Mouse (Mus musculus) myocyte (in vitro differentiated cells): Measurements from ENCODE around the gene Nsun5. TPM values are rescaled to one million over a fixed set of nuclear protein-coding genes. Genes with fewer than 3 reads are reported as not detected.

Source experiments
- H3K27me3 ChIP-seq: one replicate; pipeline ENCODE4 v1.6.1; 2011; ENCODE audit not compliant: control insufficient read depth, insufficient read depth, insufficient read length
- H3K36me3 ChIP-seq: one replicate; pipeline ENCODE4 v1.6.1; 2011; ENCODE audit not compliant: control insufficient read depth, insufficient read depth
- H3K4me2 ChIP-seq: one replicate; pipeline ENCODE4 v1.6.1; 2011; ENCODE audit warnings: low read depth, control low read depth
- H3K4me3 ChIP-seq: one replicate; pipeline ENCODE4 v1.5.1; 2011; ENCODE audit warnings: mild to moderate bottlenecking, control low read depth, moderate library complexity
- H3K79me2 ChIP-seq: one replicate; pipeline ENCODE4 v1.6.1; 2011; ENCODE audit not compliant: control insufficient read depth, insufficient read depth
- H3ac ChIP-seq: one replicate; pipeline ENCODE4 v1.6.1; 2011; ENCODE audit not compliant: control insufficient read depth, insufficient read length
- CEBPB ChIP-seq: IDR thresholded peaks from 2 replicates; pipeline ENCODE4 v1.6.1; 2011; ENCODE audit warnings: mild to moderate bottlenecking, moderate library complexity; ENCODE audit not compliant: poor library complexity, insufficient read depth, severe bottlenecking
- E2F4 ChIP-seq: IDR thresholded peaks from one replicate; pipeline ENCODE4 v1.6.1; 2011; ENCODE audit warnings: mild to moderate bottlenecking, control low read depth, moderate library complexity; ENCODE audit not compliant: insufficient read depth
- MAX ChIP-seq: IDR thresholded peaks from one replicate; pipeline ENCODE4 v1.6.1; 2011; ENCODE audit warnings: low read depth, mild to moderate bottlenecking, control low read depth
- MYOD1 ChIP-seq, 3 experiments: IDR thresholded peaks; one replicate each; pipeline ENCODE4 v1.6.1; 2011; ENCODE audit warnings: control low read depth in 2 of 3, low read depth in 2 of 3, mild to moderate bottlenecking in 2 of 3, moderate library complexity in 1 of 3; ENCODE audit not compliant: insufficient read length in 2 of 3, control insufficient read depth in 1 of 3
- MYOG ChIP-seq, 3 experiments: IDR thresholded peaks; one replicate each; pipeline ENCODE4 v1.6.1; 2011; ENCODE audit warnings: control low read depth in 2 of 3, low read depth in 2 of 3, mild to moderate bottlenecking in 2 of 3; ENCODE audit not compliant: insufficient read length in 2 of 3, control insufficient read depth in 1 of 3, insufficient read depth in 1 of 3
- POLR2A ChIP-seq: IDR thresholded peaks from one replicate; pipeline ENCODE4 v1.6.1; 2011; ENCODE audit warnings: low read depth, mild to moderate bottlenecking, control low read depth, moderate library complexity; ENCODE audit not compliant: insufficient read length
- POLR2AphosphoS2 ChIP-seq: IDR thresholded peaks from one replicate; pipeline ENCODE4 v1.6.1; 2011; ENCODE audit warnings: low read depth, control low read depth; ENCODE audit not compliant: insufficient read length
- REST ChIP-seq: IDR thresholded peaks from one replicate; pipeline ENCODE4 v1.6.1; 2011; ENCODE audit warnings: mild to moderate bottlenecking, control low read depth, moderate library complexity; ENCODE audit not compliant: insufficient read depth, insufficient read length
- SRF ChIP-seq: IDR thresholded peaks from one replicate; pipeline ENCODE4 v1.6.1; 2011; ENCODE audit warnings: low read depth; ENCODE audit not compliant: control insufficient read depth, insufficient read length
- TCF12 ChIP-seq: IDR thresholded peaks from one replicate; pipeline ENCODE4 v1.6.1; 2011; ENCODE audit warnings: mild to moderate bottlenecking, control low read depth; ENCODE audit not compliant: poor library complexity, insufficient read depth, severe bottlenecking
- TCF3 ChIP-seq: IDR thresholded peaks from one replicate; pipeline ENCODE4 v1.6.1; 2011; ENCODE audit warnings: low read depth, control low read depth; ENCODE audit not compliant: insufficient read length
- USF1 ChIP-seq: IDR thresholded peaks from one replicate; pipeline ENCODE4 v1.6.1; 2011; ENCODE audit warnings: low read depth, mild to moderate bottlenecking, control low read depth, moderate library complexity
- polyA plus RNA-seq: library from polyadenylated mRNA; unstranded; fragments of >200 nt; fragmentation: generic; extraction: Trizol; gene quantifications from one replicate; pipeline ENCODE4 v1.2.1, GENCODE M21; 2012; ENCODE audit warnings: missing spikeins

The Nsun5 gene
- polyA plus RNA-seq, 1 experiment: 22.7 TPM

DNA sequence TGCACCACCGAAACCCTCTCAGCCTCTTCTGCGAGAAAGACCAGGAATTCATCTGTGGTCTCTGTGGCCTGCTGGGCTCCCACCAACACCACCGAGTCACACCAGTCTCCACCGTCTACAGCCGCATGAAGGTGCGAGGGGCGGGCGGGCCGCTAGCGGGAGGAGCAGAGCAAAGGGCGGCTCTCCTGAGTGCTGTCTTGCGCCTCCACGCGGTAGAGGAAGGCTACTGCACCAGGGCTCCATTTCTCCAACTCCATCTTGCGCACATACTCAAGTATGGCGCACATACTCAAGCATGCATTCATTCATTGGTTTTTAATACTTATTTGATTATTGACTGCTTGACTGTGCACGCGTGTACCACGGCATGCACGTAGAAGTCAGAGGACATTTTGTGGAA is 16.2 kb upstream of the Nsun5 start:
- Histone ChIP-seq H3K79me2 (no peaks in the 10 kb centered on the region), H3K27me3 (peaks cover 45% of the 10 kb centered on the region), H3K4me2 (no peak overlapping the region), H3K4me3 (no peak overlapping the region), H3ac (no peak overlapping the region), H3K36me3 (no peaks in the 10 kb centered on the region)
- TF ChIP-seq TCF3 (no peak), POLR2A (no peak), SRF (no peak), MYOD1 (IDR thresholded peaks at IDR 0.05; ENCODE audit: control insufficient read depth in 1 of 3, insufficient read length in 2 of 3, low read depth in 2 of 3) (no peak), TCF12 (no peak), POLR2AphosphoS2 (no peak), MAX (no peak)

DNA sequence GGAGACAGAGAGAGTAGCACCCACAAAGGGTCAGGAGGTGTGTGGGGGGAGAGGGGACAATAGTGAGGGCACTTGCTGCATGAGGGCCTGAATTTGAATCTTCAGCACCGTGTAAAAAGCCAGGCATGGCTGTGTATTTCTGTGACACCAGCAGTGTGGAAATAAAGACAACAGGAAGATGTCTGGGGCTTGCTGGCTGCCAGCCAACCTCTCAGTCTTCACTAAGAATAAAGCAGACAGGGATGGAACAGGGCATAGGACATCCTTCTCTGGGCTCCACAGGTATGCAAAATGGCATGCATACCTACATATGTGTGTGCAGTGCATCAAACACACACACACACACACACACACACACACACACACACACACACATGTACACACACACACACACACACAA is 13.7 kb upstream of the Nsun5 start:
- no peak for TF ChIP-seq MAX
- TF ChIP-seq USF1: no peak
- TF ChIP-seq POLR2AphosphoS2: no peak
- no peak for TF ChIP-seq E2F4
- TF ChIP-seq REST: no peak
- no peak for TF ChIP-seq CEBPB
- TF ChIP-seq MYOD1 (IDR thresholded peaks at IDR 0.05; ENCODE audit: control insufficient read depth in 1 of 3, insufficient read length in 2 of 3, low read depth in 2 of 3): no peak
- Histone ChIP-seq H3K4me3 (no peak overlapping the region), H3K36me3 (no peaks in the 10 kb centered on the region), H3K4me2 (no peak overlapping the region), H3K27me3 (peaks cover 45% of the 10 kb centered on the region), H3K79me2 (no peaks in the 10 kb centered on the region), H3ac (no peak overlapping the region)

DNA sequence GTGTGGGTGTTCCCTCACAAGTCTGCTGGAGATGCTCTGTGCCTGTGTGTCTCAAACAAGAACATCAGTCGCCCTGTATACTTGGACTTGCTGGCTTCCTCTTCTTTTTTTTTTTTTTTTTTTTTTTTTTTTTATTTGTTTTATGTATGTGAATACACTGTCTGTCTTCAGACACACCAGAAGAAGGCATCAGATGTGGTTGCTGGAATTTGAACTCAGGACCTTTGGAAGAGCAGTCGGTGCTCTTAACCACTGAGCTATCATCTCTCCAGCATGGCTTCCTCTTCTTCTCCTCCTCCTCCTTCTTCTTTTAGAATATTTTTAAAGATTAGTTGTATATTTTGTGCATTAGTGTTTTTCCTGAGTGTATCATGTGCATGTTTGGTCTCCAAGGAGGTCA is 12.2 kb upstream of the Nsun5 start:
- H3ac ChIP-seq: no peak overlapping the region
- TF ChIP-seq USF1 (no peak), MYOG (IDR thresholded peaks at IDR 0.05; ENCODE audit: control insufficient read depth in 1 of 3, insufficient read depth in 1 of 3, insufficient read length in 2 of 3, low read depth in 2 of 3) (no peak), MYOD1 (IDR thresholded peaks at IDR 0.05; ENCODE audit: control insufficient read depth in 1 of 3, insufficient read length in 2 of 3, low read depth in 2 of 3) (no peak), TCF12 (no peak), MAX (no peak), TCF3 (no peak), REST (no peak)

DNA sequence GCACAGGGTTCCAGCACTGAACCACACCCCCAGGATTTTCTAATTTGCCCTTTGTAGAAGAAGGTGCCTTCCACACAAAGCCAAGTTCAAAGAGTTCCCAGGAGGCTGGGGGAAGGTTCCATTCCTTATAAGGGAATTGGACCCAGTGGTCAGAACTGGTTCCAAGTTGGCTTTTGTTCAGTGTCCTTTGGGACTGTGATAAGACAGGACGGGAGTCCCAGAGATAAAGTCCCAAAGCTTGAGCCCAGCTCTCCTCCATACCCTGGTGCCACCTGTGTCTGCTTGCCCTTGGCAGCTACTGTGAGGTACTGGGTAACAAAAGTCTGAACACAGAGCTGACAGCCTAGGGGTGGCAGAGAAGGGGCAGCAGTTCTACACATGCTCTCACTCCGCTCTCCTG is 10.0 kb upstream of the Nsun5 start:
- H3ac ChIP-seq: no peak overlapping the region
- H3K4me2 ChIP-seq: no peak overlapping the region
- no peak overlapping the region for H3K4me3 ChIP-seq
- no peaks in the 10 kb centered on the region for H3K36me3 ChIP-seq
- TF ChIP-seq REST (no peak), POLR2A (no peak), USF1 (no peak), POLR2AphosphoS2 (no peak), MYOD1 (IDR thresholded peaks at IDR 0.05; ENCODE audit: control insufficient read depth in 1 of 3, insufficient read length in 2 of 3, low read depth in 2 of 3) (no peak), CEBPB (no peak), TCF3 (no peak), MYOG (IDR thresholded peaks at IDR 0.05; ENCODE audit: control insufficient read depth in 1 of 3, insufficient read depth in 1 of 3, insufficient read length in 2 of 3, low read depth in 2 of 3) (no peak), E2F4 (no peak), SRF (no peak), TCF12 (no peak), MAX (no peak)
- H3K27me3 ChIP-seq: peaks cover 14% of the 10 kb centered on the region
- no peaks in the 10 kb centered on the region for H3K79me2 ChIP-seq

More for the DNA sequence above, 12.2 kb upstream of the Nsun5 start:
- Histone ChIP-seq H3K36me3 (no peaks in the 10 kb centered on the region), H3K4me3 (no peak overlapping the region), H3K4me2 (no peak overlapping the region), H3K27me3 (peaks cover 30% of the 10 kb centered on the region), H3K79me2 (no peaks in the 10 kb centered on the region)

DNA sequence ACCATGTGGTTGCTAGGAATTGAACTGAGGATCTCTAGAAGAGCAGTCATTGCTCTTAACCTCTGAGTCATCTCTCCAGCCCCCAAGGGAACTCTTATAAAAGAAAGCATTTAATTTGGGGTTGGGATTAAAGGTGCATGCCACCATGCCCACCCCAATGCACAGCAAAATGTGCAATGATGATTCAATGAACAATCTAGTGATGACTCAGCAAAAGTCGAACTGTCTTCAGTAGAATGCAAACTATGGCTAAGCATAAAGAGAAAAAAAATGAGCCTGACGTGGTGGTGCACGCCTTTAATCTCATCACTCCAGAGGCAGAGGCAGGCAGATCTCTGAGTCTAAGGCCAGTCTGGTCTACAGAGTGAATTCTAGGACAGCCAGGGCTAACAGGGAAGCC is 7.2 kb upstream of the Nsun5 start:
- no peaks in the 10 kb centered on the region for H3K36me3 ChIP-seq
- no peaks in the 10 kb centered on the region for H3K79me2 ChIP-seq
- no peak overlapping the region for H3K4me3 ChIP-seq
- no peak overlapping the region for H3K4me2 ChIP-seq
- H3K27me3 ChIP-seq: peaks cover 8% of the 10 kb centered on the region
- no peak overlapping the region for H3ac ChIP-seq
- TF ChIP-seq TCF3: no peak
- TF ChIP-seq TCF12: no peak
- no peak for TF ChIP-seq POLR2AphosphoS2
- TF ChIP-seq CEBPB: no peak
- TF ChIP-seq USF1: no peak
- TF ChIP-seq MYOG (IDR thresholded peaks at IDR 0.05; ENCODE audit: control insufficient read depth in 1 of 3, insufficient read depth in 1 of 3, insufficient read length in 2 of 3, low read depth in 2 of 3): no peak
- no peak for TF ChIP-seq SRF
- TF ChIP-seq MYOD1 (IDR thresholded peaks at IDR 0.05; ENCODE audit: control insufficient read depth in 1 of 3, insufficient read length in 2 of 3, low read depth in 2 of 3): no peak
- TF ChIP-seq POLR2A: no peak
- no peak for TF ChIP-seq REST
- TF ChIP-seq MAX: no peak
- no peak for TF ChIP-seq E2F4
